Mouse (Mus musculus): Measurements from ENCODE around the gene Smyd3. TPM values are rescaled to one million over a fixed set of nuclear protein-coding genes. Genes with fewer than 3 reads are reported as not detected.
A peak's percentile ranks its signal among the peaks of the same experiment; 100 is the strongest.

The Smyd3 gene
- total RNA-seq, 2 experiments from 2014 or later: 19.8 to 22.9 TPM

DNA sequence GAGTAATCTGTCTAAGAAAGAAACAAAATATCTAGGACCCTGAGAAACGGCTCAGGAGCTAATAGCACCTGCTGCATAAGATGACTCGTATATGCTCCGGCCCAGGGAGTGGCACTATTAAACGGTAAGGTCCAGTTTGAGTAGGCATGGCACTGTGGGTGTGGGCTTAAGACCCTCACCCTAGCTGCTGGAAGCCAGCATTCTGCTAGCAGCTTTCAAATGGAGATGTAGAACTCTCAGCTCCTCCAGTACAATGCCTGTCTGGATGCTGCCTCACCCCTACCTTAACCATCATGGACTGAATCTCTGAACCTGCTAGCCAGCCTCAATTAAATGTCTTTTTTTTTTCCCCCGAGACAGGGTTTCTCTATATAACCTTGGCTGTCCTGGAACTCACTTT is 55.5 kb downstream of the Smyd3 start:
- no peak for ATAC-seq (replicated peaks; ENCODE audit: poor library complexity)

DNA sequence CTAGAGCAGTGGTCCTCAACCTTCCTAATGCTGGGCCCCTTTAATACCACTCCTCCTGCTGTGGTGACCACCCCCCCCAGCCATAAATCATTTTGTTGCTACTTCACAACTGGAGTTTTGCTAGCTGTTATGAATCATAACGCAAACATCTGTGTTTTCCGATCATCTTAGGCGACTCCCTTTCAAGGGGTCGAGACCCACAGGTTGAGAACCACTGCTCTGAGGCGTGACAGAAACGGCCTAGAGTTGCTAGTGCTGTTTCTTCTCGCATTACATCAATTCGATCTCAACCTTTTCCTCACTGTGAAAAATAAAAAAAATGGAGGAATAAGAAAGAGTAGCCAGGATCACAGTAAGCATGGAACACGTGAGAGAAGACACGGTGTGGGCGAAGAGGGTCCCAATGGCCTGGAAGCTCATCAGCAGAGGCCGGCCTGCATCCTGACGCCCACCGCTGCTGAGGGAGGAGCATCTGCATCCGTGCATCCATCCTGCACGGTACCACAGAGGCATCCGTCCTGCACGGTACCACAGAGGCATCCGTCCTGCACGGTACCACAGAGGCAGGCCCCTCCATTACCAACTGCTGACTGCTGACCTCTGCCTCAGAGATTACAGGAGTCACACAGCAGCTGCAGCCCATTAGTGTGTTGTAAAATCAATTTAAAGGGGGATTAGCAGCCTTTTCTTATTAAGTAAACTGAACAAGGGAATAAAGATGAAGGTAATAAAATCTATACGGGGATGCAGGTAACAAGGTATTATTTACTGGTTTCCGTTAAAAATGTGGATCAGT is 56.6 kb downstream of the Smyd3 start:
- no peak for ATAC-seq (replicated peaks; ENCODE audit: poor library complexity)

DNA sequence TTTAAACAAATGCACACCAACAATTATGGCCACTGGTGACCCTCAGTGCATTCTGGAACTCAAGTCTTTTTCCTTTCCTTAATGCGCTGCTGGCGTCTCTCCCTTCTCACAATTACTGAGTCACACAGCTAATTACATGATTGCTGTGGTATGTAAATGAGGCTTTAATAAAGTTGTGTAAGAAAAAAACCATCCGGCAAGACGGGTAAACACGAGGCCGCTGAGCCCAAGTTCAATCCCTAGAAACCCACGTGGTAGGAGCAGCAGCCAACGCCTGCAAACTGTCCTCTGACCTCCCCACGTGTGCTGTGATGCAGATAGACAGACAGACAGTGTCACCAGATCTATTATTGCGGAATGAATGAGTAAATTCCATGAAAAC is 58.9 kb downstream of the Smyd3 start:
- no peak for ATAC-seq (replicated peaks; ENCODE audit: poor library complexity)

DNA sequence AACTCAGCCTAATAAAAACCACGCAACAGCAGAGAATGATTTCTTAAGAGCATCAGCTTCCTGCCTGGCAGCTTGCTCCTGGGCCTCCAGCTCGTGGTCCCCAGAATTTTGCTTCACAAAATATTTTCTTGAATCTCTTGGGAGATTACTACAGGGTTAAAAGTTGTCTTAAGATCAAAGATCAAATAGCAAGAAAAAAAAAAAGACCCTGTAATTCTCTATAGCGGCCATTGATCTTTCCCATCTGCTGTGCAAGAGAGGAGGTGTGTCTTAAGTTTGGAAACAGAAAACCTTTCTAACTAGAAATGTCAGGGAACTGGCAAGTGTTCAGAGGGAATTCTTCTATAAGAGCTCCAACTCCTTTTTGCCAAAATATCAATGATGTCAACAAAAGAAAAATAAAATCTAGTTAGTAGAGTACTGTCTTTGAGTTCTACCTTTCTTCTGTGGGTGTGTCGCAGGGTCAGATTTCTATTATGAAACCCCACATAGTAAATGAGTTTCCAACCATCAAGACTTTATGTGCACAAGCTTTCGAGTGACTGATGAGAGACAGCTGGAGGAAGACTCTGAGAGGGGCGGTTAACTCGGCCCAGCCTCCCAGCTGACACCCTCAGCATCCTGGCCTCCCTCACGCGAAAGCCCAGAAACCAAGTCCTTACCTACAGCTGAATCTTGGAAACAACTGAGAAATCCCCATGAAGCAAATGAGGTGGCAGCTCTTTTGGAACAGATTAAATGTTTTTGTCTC is 59.4 kb downstream of the Smyd3 start:
- no peak for ATAC-seq (replicated peaks; ENCODE audit: poor library complexity)

- no peak for ATAC-seq (replicated peaks; ENCODE audit: poor library complexity)
These were observed 63.2 kb downstream of the Smyd3 start for GRCm38 (mm10) chr1:179454600-179454999.

DNA sequence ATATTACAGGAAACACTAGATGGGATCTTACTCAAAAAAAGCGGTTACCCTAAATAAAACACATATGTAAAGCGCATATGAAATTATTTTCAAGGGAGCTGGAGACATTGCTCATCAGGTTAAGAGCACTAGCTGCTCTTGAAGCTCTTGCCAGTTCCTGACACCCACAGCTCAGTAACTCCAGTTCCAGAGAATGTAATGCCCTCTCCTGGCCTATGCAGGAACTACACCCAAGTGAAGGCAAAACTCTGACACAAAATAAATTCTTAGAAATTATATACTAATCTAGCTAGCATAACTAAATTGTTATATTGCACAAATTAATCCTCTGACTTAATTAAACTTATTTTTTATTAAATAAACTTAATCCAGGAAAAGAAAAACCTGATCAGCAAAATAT is 66.6 kb downstream of the Smyd3 start:
- ATAC-seq (replicated peaks; ENCODE audit: poor library complexity): peak; percentile 55; the same call in 1 of the 2 replicates

DNA sequence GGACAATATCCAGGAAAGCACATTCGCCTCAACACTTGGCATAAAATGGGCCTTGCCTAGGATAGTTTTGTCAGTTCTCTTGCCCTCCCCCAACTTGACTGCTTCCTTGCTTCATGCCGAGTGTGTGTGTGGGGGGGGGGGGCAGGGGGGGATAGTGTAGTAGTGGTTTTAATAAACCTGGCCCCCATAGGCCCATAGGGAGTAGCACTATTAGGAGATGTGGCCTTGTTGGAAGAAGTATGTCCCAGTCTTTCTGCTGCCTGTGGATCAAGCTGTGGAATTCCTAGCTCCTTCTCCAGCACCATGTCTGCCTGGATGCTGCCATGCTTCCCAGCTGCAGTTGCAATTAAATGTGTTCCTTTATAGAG is 71.0 kb downstream of the Smyd3 start:
- ATAC-seq (replicated peaks; ENCODE audit: poor library complexity): no peak

DNA sequence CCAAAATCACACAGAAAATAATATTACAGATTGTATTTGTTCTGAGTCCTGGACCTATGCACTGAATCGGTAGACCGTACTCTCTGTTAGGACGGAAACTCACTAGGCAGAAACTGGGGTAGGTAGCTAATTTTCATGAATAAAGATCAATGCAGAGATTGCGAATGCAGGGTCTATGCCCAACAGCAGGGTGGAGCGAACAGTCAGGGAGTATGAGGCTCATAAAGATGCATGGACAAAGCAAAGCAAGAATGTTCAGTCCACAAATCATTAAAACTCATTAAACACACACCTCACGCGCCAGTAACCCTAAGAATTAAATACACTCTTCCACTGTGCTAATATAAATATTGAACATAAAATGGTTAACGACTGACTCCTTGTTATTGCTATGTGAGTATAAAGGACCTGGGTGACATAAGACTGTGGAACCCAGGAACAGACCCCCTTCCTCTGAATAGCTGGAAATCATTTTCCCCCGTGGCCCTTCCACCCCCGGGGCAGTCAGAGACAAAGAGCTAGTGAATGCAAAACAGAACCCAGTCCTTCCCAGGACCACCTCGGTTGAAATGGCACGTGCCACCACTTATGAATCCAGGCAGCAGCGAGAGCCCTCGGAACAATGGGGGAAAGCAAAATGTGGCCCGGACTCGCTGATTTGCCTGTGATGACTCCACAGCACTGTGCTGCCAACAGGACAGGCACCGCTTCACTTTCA is 71.6 kb downstream of the Smyd3 start:
- no peak for ATAC-seq (replicated peaks; ENCODE audit: poor library complexity)

GRCm38 (mm10) chr1:179443835-179444234 is 74.0 kb downstream of the Smyd3 start:
- no peak for ATAC-seq (replicated peaks; ENCODE audit: poor library complexity)

DNA sequence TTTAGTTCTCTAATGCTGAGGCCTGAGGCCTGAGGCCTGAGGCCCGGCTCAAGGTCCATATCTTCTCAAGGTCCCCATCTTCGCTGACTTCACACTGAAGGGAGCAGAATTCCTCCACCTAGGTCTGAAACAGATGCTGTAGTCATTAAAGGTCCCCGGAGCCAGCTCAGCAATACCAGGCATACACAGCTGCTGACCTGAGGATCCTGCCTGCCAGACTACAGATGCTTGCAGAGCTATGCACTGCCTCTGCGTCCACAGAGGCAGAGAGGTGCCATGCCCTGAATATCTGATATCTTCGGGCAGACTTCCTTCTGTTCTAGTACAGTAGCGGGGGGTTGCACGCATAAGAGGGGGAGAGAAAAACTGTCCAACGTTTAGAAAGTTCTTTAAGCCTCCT is 74.4 kb downstream of the Smyd3 start:
- no peak for ATAC-seq (replicated peaks; ENCODE audit: poor library complexity)

- ATAC-seq (replicated peaks; ENCODE audit: poor library complexity): no peak
These were observed 81.2 kb downstream of the Smyd3 start for GRCm38 (mm10) chr1:179436596-179436995.

DNA sequence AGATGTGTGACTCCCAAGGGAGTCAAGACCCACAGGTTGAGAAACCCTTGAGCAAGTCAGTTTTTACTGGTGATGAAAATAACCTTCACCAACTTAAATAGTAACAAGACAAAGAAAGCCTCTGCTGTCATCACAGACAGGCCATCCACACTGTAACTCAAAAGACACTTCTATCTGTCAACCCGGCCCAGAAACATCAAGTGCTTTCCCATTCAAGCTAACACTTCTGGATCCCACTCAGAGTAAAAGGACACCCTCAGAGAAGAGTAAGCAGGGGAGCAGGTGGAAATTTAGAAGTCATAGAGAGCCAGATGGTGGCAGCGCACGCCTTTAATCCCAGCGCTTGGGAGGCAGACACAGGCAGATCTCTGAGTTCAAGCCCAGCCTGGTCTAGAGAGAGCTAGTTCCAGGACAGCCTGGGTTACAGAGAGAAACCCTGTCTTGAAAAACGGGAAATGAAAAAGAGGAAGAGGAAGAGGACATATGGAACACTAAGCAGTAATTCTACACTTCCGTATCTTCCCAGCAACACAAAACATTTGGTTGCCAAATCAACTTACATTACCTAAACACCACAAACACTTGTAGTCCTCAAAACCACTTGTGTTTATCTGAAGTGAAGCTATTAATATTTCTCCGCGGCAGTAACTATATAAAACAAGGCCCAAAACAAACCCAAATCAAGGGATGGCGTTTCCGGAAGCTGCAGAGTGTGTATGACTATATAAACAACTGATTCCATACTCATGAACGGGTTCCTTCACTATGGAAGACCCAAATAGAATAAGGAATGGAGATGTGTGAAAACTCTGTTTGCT is 83.2 kb downstream of the Smyd3 start:
- ATAC-seq (replicated peaks; ENCODE audit: poor library complexity): peak; percentile 72

DNA sequence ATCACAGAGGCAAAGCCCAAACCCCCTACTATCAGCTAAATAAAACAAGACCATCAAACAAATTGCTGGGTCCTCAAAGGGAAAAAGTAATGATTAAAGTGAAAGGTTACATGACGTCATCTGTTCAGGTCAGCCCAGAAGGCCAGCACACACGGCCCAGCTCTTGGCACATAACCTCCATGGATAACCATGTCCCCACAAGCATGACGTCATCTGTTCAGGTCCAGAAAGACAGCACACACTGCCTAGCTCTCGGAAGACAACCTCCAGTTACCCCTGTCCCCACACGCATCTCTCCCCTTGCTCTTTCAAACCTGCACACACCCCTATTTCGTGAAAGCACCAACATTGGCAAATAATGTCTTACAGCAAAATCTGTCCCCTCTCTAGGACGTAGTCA is 84.0 kb downstream of the Smyd3 start:
- ATAC-seq (replicated peaks; ENCODE audit: poor library complexity): peak; percentile 20; the same call in 1 of the 2 replicates

DNA sequence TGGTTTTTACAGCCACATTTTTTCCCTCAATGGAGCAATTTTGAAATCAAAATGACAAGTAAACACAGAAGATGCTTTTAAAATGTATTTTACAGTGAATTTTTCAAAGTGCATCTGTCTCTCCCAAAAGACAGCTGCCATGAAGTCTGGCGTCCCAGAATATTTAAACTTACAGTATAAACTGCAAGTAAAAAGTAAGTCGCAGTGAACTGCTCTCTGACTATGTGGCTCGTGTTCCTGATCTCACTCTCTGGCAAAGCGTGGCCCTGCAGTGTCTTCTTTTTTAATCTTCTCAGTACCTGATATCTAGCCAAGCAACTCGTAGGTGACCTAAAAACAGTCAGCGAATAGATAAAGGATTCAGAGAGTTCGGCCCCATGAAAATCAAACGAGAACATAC is 84.5 kb downstream of the Smyd3 start:
- ATAC-seq (replicated peaks; ENCODE audit: poor library complexity): no peak

- ATAC-seq (replicated peaks; ENCODE audit: poor library complexity): no peak
These were observed 87.8 kb downstream of the Smyd3 start for GRCm38 (mm10) chr1:179430077-179430476.

DNA sequence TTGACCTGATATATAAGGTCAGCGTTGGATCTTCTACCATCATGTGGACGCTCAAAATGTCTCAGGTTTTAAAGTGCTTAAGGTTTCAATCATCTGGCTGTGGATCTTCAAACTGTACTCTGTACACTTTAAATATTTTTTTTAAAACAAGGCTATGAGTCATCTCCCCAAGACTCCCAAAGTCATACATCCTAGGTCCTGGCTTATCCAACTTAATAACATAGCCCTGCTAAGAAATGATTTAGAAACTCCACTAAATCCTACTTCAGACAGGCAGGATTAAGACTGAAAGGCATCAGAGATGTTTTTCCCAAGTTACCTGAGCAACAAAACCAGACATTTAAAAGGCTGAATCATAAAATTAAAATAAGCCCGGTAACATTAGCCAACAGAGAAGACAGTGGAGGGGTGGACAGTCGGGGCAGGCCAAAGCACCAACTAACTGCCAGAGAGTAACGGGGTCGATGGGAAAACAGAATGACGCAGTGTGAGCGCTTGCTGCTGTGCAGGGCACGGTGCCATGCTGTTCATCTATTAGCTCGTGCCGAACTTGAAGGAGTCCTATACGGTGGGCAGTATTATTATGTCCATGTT is 92.9 kb downstream of the Smyd3 start:
- ATAC-seq (replicated peaks; ENCODE audit: poor library complexity): no peak

DNA sequence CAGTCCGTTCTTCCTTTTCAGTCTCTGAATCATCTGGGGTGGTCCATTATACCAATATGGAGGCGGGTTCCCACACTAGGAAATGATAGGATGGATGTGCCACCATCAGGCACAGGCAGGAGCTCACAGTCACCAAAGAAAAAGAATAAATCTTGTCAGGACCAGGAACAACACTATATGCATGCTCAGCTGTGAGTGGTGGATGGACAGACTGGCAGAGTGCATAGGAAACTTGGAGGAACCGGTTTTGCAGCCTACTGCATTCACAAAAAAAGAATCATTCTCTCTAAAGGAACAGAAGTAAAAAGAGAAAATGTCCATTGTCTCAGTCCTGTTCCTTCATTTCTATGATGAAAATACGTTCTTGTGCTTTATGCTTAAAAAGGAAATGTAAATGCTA is 98.8 kb downstream of the Smyd3 start:
- no peak for ATAC-seq (replicated peaks; ENCODE audit: poor library complexity)

GRCm38 (mm10) chr1:179408086-179408485 is 109.8 kb downstream of the Smyd3 start:
- no peak for ATAC-seq (replicated peaks; ENCODE audit: poor library complexity)

DNA sequence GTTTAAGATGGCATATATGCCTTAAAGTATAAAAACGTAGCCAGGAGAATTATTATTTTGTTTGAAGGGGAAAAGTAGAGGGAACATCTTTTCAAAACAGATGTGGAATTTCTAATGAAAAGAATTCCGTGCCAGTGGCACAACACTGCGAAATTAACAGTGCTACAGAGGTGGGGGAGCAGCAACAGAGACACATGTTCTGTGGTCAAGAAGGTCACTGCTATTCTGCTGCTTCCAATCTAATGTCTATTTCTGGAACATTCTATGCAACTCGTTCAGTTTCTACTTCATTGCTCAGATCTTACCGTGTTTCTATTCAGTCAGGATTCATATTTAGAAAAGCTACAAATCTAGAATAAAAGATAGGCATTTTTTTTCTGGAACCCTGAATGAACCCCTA is 117.0 kb downstream of the Smyd3 start:
- ATAC-seq (replicated peaks; ENCODE audit: poor library complexity): no peak

- ATAC-seq (replicated peaks; ENCODE audit: poor library complexity): no peak
These were observed 119.2 kb downstream of the Smyd3 start for GRCm38 (mm10) chr1:179398639-179399038.
